Mouse (Mus musculus) liver, adult 2 months (tissue): ENCODE results near the gene Ddc. TPM values are rescaled to one million over a fixed set of nuclear protein-coding genes. Genes with fewer than 3 reads are reported as not detected.

Experiments
- DNase-seq: peaks from one replicate; pipeline ENCODE4 v3.0.0-alpha.2; 2011; ENCODE audit warnings: low read depth, low spot score; ENCODE audit errors: extremely low read depth
- H3K27ac ChIP-seq: fragments of 200-500 bp; replicated peaks from 2 replicates; pipeline ENCODE4 v1.5.1; 2012; ENCODE audit warnings: low read depth, mild to moderate bottlenecking, control low read depth, inconsistent platforms, low read length; ENCODE audit not compliant: insufficient read depth
- H3K27me3 ChIP-seq: fragments of 200-500 bp; 2 replicates; pipeline ENCODE4 v1.6.1; 2012; ENCODE audit warnings: mild to moderate bottlenecking, moderate library complexity, low read length, inconsistent platforms; ENCODE audit not compliant: control insufficient read depth, insufficient read depth
- H3K36me3 ChIP-seq: fragments of 200-500 bp; 2 replicates; pipeline ENCODE4 v1.6.1; 2012; ENCODE audit warnings: low read length, inconsistent platforms; ENCODE audit not compliant: control insufficient read depth, insufficient read depth
- H3K4me1 ChIP-seq: fragments of 200-500 bp; 2 replicates; pipeline ENCODE4 v1.6.1; 2011; ENCODE audit warnings: low read length; ENCODE audit not compliant: control insufficient read depth, insufficient read depth
- H3K4me3 ChIP-seq: fragments of 200-500 bp; 2 replicates; pipeline ENCODE4 v1.5.1; 2011; ENCODE audit warnings: low read depth, mild to moderate bottlenecking, control low read depth, low read length, moderate library complexity; ENCODE audit not compliant: insufficient read depth
- H3K79me2 ChIP-seq: fragments of 200-500 bp; 2 replicates; pipeline ENCODE4 v1.6.1; 2012; ENCODE audit warnings: inconsistent platforms, mild to moderate bottlenecking, low read length, moderate library complexity; ENCODE audit not compliant: control insufficient read depth, insufficient read depth
- H3K9ac ChIP-seq: fragments of 200-500 bp; 2 replicates; pipeline ENCODE4 v1.6.1; 2012; ENCODE audit warnings: low read depth, mild to moderate bottlenecking, control low read depth, inconsistent platforms, low read length
- CTCF ChIP-seq: fragments of 200-500 bp; IDR thresholded peaks from 2 replicates; pipeline ENCODE4 v1.5.1; 2011; ENCODE audit warnings: low read depth, low read length, control low read depth
- POLR2A ChIP-seq: fragments of 200-500 bp; IDR thresholded peaks from 2 replicates; pipeline ENCODE4 v1.6.1; 2011; ENCODE audit warnings: low read length, control low read depth; ENCODE audit not compliant: insufficient read depth; ENCODE audit errors: extremely low read depth
- WGBS: fragments of 180-500 bp; shearing (Covaris S2); methylation state at CpG from one replicate; pipeline ENCODE4 v1.1.7; 2018; 5-methylcytosine and 5-hydroxymethylcytosine counted together
- polyA plus RNA-seq: library from polyadenylated mRNA; depleted of rRNA; stranded (reverse); fragments of >200 nt; gene quantifications from 2 replicates; pipeline ENCODE4 v1.2.3, GENCODE M21; 2012
- total RNA-seq: library from RNA; depleted of rRNA; stranded (reverse); fragments of >200 nt; gene quantifications from 2 replicates; pipeline ENCODE4 v1.2.3, GENCODE M21; 2014

Ddc gene
- total and polyA plus RNA-seq, 2 experiments = 56.4 to 82.3 TPM

- H3K27me3 ChIP-seq = no peaks in the 10 kb centered on the region
- H3K79me2 ChIP-seq = no peaks in the 10 kb centered on the region
- DNase-seq = no peak
- H3K4me3 ChIP-seq = no peak overlapping the region
- WGBS = 91% methylated on average over 5 of the region's 5 CpGs
- no peak overlapping the region for H3K27ac ChIP-seq
- TF ChIP-seq POLR2A (no peak), CTCF (no peak)
- no peak overlapping the region for H3K9ac ChIP-seq
- peaks cover 34% of the 10 kb centered on the region for H3K36me3 ChIP-seq
- peaks cover 14% of the 10 kb centered on the region for H3K4me1 ChIP-seq
Observed at GRCm38 (mm10) chr11:11828251-11828650, 69.7 kb downstream of the Ddc start.

DNA sequence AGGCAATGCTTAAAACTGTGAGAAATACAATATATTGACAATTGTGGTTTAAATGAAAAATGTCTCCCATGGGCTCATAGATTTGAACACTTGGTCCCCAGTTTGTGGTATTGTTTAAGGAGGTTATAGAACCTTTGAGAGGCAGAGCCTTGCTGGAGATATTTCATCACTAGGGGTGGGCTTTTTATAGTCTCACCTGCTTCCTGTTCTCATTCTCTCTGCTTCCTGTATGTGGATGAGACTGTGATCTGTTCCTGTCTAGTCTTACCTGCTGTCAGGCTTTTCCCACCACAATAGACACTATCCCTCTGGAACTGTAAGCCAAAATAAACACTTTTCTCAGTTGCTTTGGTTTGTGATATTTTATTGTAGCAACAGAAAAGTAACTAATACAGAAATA, 71.5 kb downstream of the Ddc start:
- H3K27me3 ChIP-seq = no peaks in the 10 kb centered on the region
- H3K4me1 ChIP-seq = peaks cover 2% of the 10 kb centered on the region
- TF ChIP-seq CTCF (no peak), POLR2A (no peak)
- H3K79me2 ChIP-seq = no peaks in the 10 kb centered on the region
- H3K9ac ChIP-seq = no peak overlapping the region
- peaks cover 43% of the 10 kb centered on the region for H3K36me3 ChIP-seq
- DNase-seq = no peak
- H3K4me3 ChIP-seq = no peak overlapping the region
- no peak overlapping the region for H3K27ac ChIP-seq

- TF ChIP-seq CTCF (no peak), POLR2A (no peak)
- peaks cover 45% of the 10 kb centered on the region for H3K36me3 ChIP-seq
- H3K27ac ChIP-seq = no peak overlapping the region
- no peaks in the 10 kb centered on the region for H3K4me1 ChIP-seq
- WGBS = 68% methylated on average over 6 of the region's 6 CpGs
- H3K4me3 ChIP-seq = no peak overlapping the region
- H3K9ac ChIP-seq = no peak overlapping the region
- H3K27me3 ChIP-seq = no peaks in the 10 kb centered on the region
- no peaks in the 10 kb centered on the region for H3K79me2 ChIP-seq
- peak; percentile 16 for DNase-seq
Observed at GRCm38 (mm10) chr11:11825670-11826069, 72.3 kb downstream of the Ddc start.

DNA sequence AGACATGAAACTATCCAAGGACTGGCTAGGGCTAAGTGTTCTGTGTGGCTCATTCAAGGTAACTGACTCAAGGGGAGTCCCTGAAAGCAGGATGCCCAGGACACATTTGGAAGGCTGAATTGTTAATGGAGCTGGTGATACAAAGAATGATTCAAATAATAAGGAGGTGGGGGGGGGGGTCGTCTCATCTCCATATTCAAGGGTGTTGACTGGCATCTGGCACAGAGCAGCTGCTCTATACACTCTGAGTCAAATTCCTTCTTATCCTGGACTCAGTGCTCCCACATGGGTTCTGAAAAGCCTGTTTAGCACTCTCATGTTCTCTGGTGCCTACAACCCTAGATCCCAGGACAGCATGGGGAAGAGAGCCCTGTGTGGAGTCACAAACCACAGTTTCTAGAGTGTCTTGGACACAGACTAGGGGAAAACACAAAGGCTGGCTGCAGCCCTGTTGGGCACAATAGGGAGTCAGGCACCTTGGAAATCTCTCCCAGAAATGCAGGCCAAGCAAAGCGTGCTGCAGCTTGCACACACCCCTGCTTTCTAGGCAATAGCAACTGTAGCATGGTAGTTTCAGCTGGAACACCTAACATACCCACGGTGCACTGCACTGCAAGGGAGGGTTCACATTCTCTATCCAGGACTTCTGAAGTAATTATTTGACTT, 72.8 kb downstream of the Ddc start:
- no peak overlapping the region for H3K4me3 ChIP-seq
- no peak overlapping the region for H3K9ac ChIP-seq
- H3K27ac ChIP-seq = no peak overlapping the region
- H3K79me2 ChIP-seq = no peaks in the 10 kb centered on the region
- peaks cover 43% of the 10 kb centered on the region for H3K36me3 ChIP-seq
- no peak for TF ChIP-seq POLR2A
- TF ChIP-seq CTCF = no peak
- DNase-seq = no peak
- no peaks in the 10 kb centered on the region for H3K4me1 ChIP-seq
- WGBS = 88% methylated on average over 3 of the region's 3 CpGs
- H3K27me3 ChIP-seq = no peaks in the 10 kb centered on the region

GRCm38 (mm10) chr11:11823980-11824911, 73.7 kb downstream of the Ddc start:
- H3K9ac ChIP-seq = no peak overlapping the region
- TF ChIP-seq CTCF (no peak), POLR2A (no peak)
- H3K27me3 ChIP-seq = no peaks in the 10 kb centered on the region
- H3K79me2 ChIP-seq = no peaks in the 10 kb centered on the region
- H3K4me1 ChIP-seq = no peaks in the 10 kb centered on the region
- H3K4me3 ChIP-seq = no peak overlapping the region
- DNase-seq = no peak
- WGBS = 87% methylated on average over 12 of the region's 12 CpGs
- H3K36me3 ChIP-seq = peaks cover 36% of the 10 kb centered on the region
- H3K27ac ChIP-seq = no peak overlapping the region
